Comparison of ENCODE assay signal across 8 mouse cellular contexts in genomic region chr17:49935602-49936205, GRCm38 (mm10).
DNase-seq lines count a peak whose midpoint lies in the region; ATAC-seq lines count a peak whose summit lies in the region.

No protein-coding gene starts in this region.

- peak; percentile 31 for DNase-seq in Muller cell, postnatal 12 days (ENCODE audit: inconsistent ontology term)
- DNase-seq in cerebellum, adult 11 months: peak; percentile 50
- DNase-seq in layer of hippocampus, postnatal 14 days (ENCODE audit: low spot score in 2 of 2): peak; percentile 76 to 79
- DNase-seq in right cerebral cortex, postnatal 10 days (ENCODE audit: low spot score in 2 of 2): peak; percentile 81 to 88
- DNase-seq in urinary bladder, postnatal 25 days (ENCODE audit: low spot score): peak; percentile 65

- no peak overlapping the region for H3K9ac ChIP-seq in forebrain, embryonic 15.5 days (replicated peaks)
- H3K9ac ChIP-seq in hindbrain, embryonic 12.5 days: no peak overlapping the region

- H3K27me3 ChIP-seq in forebrain, embryonic 15.5 days: no peaks in the 10 kb centered on the region
- H3K27me3 ChIP-seq in hindbrain, embryonic 12.5 days: peaks cover 17% of the 10 kb centered on the region

- no peak overlapping the region for H3K27ac ChIP-seq in forebrain, embryonic 15.5 days (replicated peaks)
- H3K27ac ChIP-seq in hindbrain, embryonic 12.5 days: no peak overlapping the region

- ATAC-seq in forebrain, embryonic 15.5 days (replicated peaks): peak; percentile 90
- peak; percentile 78 for ATAC-seq in hindbrain, embryonic 12.5 days (ENCODE audit: low FRiP score)
- peak; percentile 94 for ATAC-seq in megakaryocyte, adult 5-6 weeks (ENCODE audit: poor library complexity, severe bottlenecking)

- WGBS in forebrain, embryonic 15.5 days: 2% methylated on average over 4 of the region's 4 CpGs
- WGBS in hindbrain, embryonic 12.5 days: under 1% methylated on average over 4 of the region's 4 CpGs

- no peak overlapping the region for H3K4me3 ChIP-seq in forebrain, embryonic 15.5 days
- H3K4me3 ChIP-seq in hindbrain, embryonic 12.5 days: no peak overlapping the region

- no peaks in the 10 kb centered on the region for H3K9me3 ChIP-seq in forebrain, embryonic 15.5 days
- H3K9me3 ChIP-seq in hindbrain, embryonic 12.5 days (replicated peaks): no peaks in the 10 kb centered on the region

- no peaks in the 10 kb centered on the region for H3K4me1 ChIP-seq in forebrain, embryonic 15.5 days
- H3K4me1 ChIP-seq in hindbrain, embryonic 12.5 days: peaks cover 7% of the 10 kb centered on the region; the same call in 1 of the 2 replicates

- no peak overlapping the region for H3K4me2 ChIP-seq in forebrain, embryonic 15.5 days (replicated peaks)
- H3K4me2 ChIP-seq in hindbrain, embryonic 12.5 days (replicated peaks): no peak overlapping the region; the same call in 1 of the 2 replicates

- H3K36me3 ChIP-seq in forebrain, embryonic 15.5 days: no peaks in the 10 kb centered on the region
- H3K36me3 ChIP-seq in hindbrain, embryonic 12.5 days: no peaks in the 10 kb centered on the region

Comparison
In these comparisons a context has a peak if more than half of its experiments do, and no peak if none do; other contexts are left out.
1. DNase-seq: peak in every context shown above with its lines; median percentile 84 in right cerebral cortex, postnatal 10 days; 78 in layer of hippocampus, postnatal 14 days; 65 in urinary bladder, postnatal 25 days; 50 in cerebellum, adult 11 months; 31 in Muller cell, postnatal 12 days.